Comparison of ENCODE assay signal across 19 mouse cellular contexts in genomic region chr1:72399720-72400401, GRCm38 (mm10).
"Had no signal": no experiment of that assay in that cellular context is flagged by ENCODE, and none has a peak within 500 bp of the region (broad histone marks: within the 10 kb centered on the region; RNA-seq: fewer than 3 reads in every experiment).

No protein-coding gene starts in this region.

- ATAC-seq: liver, postnatal 0 days had no signal

- H3K27ac ChIP-seq: limb, embryonic 12.5 days; limb, embryonic 15.5 days; liver, embryonic 14.5 days; lung, embryonic 15.5 days; neural tube, embryonic 12.5 days; neural tube, embryonic 15.5 days; stomach, embryonic 15.5 days had no signal

- H3K36me3 ChIP-seq: lung, embryonic 15.5 days; stomach, embryonic 15.5 days had no signal

- H3K4me3 ChIP-seq: kidney, embryonic 15.5 days; limb, embryonic 12.5 days; limb, embryonic 15.5 days; lung, embryonic 15.5 days; neural tube, embryonic 12.5 days; neural tube, embryonic 15.5 days; stomach, embryonic 15.5 days had no signal

- H3K9ac ChIP-seq: kidney, embryonic 15.5 days; limb, embryonic 12.5 days; limb, embryonic 15.5 days; liver, embryonic 14.5 days; liver, postnatal 0 days; lung, embryonic 15.5 days; neural tube, embryonic 12.5 days; neural tube, embryonic 15.5 days; stomach, embryonic 15.5 days had no signal

- H3K9me3 ChIP-seq: kidney, embryonic 15.5 days; limb, embryonic 12.5 days; limb, embryonic 15.5 days; lung, embryonic 15.5 days; neural tube, embryonic 12.5 days; neural tube, embryonic 15.5 days; stomach, embryonic 15.5 days had no signal

- H3K4me1 ChIP-seq: stomach, embryonic 15.5 days had no signal

- DNase-seq: kidney, adult 8-10 months; kidney, postnatal 14 days; kidney, postnatal 4 days; liver, postnatal 0 days; lung, postnatal 10 days; lung, postnatal 4 days; midbrain, embryonic 14.5 days; thymus, adult 18-20 months; thymus, postnatal 4 days had no signal

- H3K4me2 ChIP-seq: kidney, embryonic 15.5 days; limb, embryonic 12.5 days; limb, embryonic 15.5 days; liver, embryonic 11.5 days; lung, embryonic 15.5 days; midbrain, embryonic 11.5 days; neural tube, embryonic 12.5 days; neural tube, embryonic 15.5 days; stomach, embryonic 15.5 days had no signal

- H3K27me3 ChIP-seq: kidney, embryonic 15.5 days; limb, embryonic 12.5 days; limb, embryonic 15.5 days; lung, embryonic 15.5 days; neural tube, embryonic 12.5 days; neural tube, embryonic 15.5 days; stomach, embryonic 15.5 days had no signal
